Mouse (Mus musculus) liver, embryonic 12.5 days (tissue): Measurements from ENCODE around the gene Rbbp9. TPM values are rescaled to one million over a fixed set of nuclear protein-coding genes. Genes with fewer than 3 reads are reported as not detected.

ENCODE experiments used
- polyA plus RNA-seq: library from polyadenylated mRNA; unstranded; fragments of >200 nt; fragmentation: Nextera tagmentation; extraction: Ambion mirVana; gene quantifications from 2 replicates; pipeline ENCODE4 v1.2.1, GENCODE M21; 2016

The Rbbp9 gene
- polyA plus RNA-seq, 1 experiment from 2014 or later: 15.6 TPM

Other genes with a start within 250 kb of the Rbbp9 start
- gene Ovol2, start 218.7 kb downstream of the Rbbp9 start, polyA plus RNA-seq: 0.08 TPM in 1 of 2 replicates, not detected in the other
- 26.3 and 28.3 TPM in 2 replicates for gene Kat14, start 181.9 kb downstream of the Rbbp9 start, polyA plus RNA-seq
- 0.74 TPM in 1 of 2 replicates, not detected in the other for gene Pet117, start 181.9 kb downstream of the Rbbp9 start, polyA plus RNA-seq
- 0.02 and 0.21 TPM in 2 replicates for gene Dzank1, start 23.5 kb downstream of the Rbbp9 start, polyA plus RNA-seq
- gene Polr3f, start 23.2 kb downstream of the Rbbp9 start, polyA plus RNA-seq: 15.0 and 15.3 TPM in 2 replicates
- gene Sec23b, start 5.4 kb upstream of the Rbbp9 start, polyA plus RNA-seq: 69.0 and 73.1 TPM in 2 replicates
- gene Smim26, start 43.2 kb upstream of the Rbbp9 start, polyA plus RNA-seq: 29.6 TPM in 2 replicates
- 34.1 and 35.8 TPM in 2 replicates for gene Dtd1, start 49.0 kb upstream of the Rbbp9 start, polyA plus RNA-seq